Mouse (Mus musculus): ENCODE measurements around the gene Rhbdf2. TPM values are rescaled to one million over a fixed set of nuclear protein-coding genes. Genes with fewer than 3 reads are reported as not detected.
A peak's percentile ranks its signal among the peaks of the same experiment; 100 is the strongest.

Gene Rhbdf2
- total RNA-seq, 2 experiments from 2014 or later, result 1.9 to 2.0 TPM

DNA sequence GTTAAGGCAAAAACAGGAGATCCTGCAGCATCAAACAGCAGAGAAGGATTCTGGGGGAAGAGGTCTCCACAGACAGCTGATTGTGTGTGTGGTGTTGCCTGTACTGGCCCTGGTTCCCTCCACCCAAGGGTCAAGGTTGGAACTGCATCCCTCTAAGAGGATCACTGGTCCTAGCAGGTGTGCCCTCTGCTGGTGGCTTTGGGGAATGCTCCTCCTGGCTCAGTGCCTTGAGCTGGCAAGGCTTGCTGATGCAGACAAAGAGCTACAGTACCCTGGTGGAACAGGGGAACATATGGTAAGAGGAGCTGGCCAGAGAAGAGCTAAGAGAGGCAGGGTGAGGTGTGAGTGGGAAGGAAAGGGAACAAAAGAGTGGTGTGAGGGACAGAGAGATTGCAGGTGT, 34.4 kb downstream of the Rhbdf2 start:
- H3K27ac ChIP-seq, result no peak overlapping the region
- intact Hi-C loops (cut with DNase I), result no loop called here
- H3K4me3 ChIP-seq, result no peak overlapping the region
- DNase-seq (ENCODE audit: extremely low spot score in 1 of 2, low spot score in 2 of 2), result peak; percentile 86 to 98
- TF ChIP-seq CTCF (IDR thresholded peaks at IDR 0.05), result peak; percentile 99

DNA sequence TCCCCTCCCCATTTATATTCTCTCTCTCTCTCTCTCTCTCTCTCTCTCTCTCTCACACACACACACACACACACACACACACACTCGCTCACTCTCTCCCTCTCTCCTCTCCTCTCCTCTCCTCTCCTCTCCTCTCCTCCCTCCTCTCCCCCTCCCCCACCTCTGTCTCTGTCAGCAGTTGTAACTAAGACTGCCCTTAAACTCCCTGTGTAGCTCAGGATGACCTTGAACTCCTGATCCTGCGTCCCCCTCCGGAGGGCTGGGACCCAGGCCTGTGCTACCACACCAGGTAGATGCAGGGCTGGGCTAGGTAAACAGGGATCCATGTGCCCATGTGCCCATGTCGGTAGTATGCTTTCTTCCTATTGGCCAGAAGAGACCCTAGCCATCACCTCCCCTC, 35.2 kb downstream of the Rhbdf2 start:
- intact Hi-C loops (cut with DNase I), result no loop called here
- no peak overlapping the region for H3K4me3 ChIP-seq
- no peak for TF ChIP-seq CTCF (IDR thresholded peaks at IDR 0.05)
- H3K27ac ChIP-seq, result no peak overlapping the region
- DNase-seq (ENCODE audit: extremely low spot score in 1 of 2, low spot score in 2 of 2), result no peak

DNA sequence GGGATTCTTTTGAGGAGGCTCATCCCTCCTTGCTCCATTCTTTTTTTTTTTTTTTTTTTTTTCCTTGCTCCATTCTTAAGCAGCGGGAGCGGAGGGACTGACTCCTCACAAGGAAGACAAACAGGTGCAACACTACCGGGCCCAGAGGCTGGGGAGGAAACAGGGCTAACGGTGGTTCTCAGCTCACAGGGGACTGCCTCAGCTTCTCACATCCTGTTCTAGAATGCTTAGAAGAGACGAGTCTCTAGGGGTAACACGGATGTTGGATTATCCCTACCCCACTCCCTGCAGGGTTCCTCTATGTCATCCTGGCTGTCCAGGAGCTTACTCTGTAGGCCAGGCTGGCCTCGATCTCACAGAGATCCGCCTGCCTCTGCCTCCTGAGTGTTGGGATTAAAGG, 37.2 kb downstream of the Rhbdf2 start:
- no peak overlapping the region for H3K4me3 ChIP-seq

DNA sequence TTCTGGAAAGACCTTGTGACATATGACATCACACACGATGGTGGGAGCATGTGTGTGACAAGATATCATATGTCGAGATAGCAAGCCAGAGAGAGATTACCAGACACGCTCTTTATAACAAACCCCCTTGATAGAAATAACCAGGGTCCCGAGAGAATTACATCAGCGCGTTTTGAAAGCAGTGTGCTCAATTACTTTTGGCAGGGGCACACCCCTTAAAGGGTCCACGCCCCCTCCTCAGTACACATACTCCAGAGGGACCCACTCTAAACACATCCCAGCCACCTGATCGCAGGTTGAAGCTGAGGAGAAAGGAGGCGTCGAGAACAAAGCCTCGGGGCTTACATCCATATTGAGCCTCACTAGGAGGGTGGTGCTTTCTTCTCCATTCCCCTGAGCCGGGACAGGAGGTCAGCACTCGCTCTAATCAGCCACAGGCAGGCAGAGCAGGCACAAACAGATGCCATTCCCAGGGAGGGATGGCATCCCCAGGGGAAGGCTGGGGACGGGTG, 37.7 kb downstream of the Rhbdf2 start:
- H3K27ac ChIP-seq, result no peak overlapping the region
- no peak for DNase-seq (ENCODE audit: extremely low spot score in 1 of 2, low spot score in 2 of 2)
- no peak overlapping the region for H3K4me3 ChIP-seq
- TF ChIP-seq CTCF (IDR thresholded peaks at IDR 0.05), result no peak
- intact Hi-C loops (cut with DNase I), result loop anchor here (5.0 kb wide), 1 partner anchor 223 kb away; no protein-coding TSS in a partner anchor

More for the DNA sequence above, 37.2 kb downstream of the Rhbdf2 start:
- H3K27ac ChIP-seq, result no peak overlapping the region
- TF ChIP-seq CTCF (IDR thresholded peaks at IDR 0.05), result no peak
- intact Hi-C loops (cut with DNase I), result loop anchor here (5.0 kb wide), 1 partner anchor 223 kb away; no protein-coding TSS in a partner anchor
- DNase-seq (ENCODE audit: extremely low spot score in 1 of 2, low spot score in 2 of 2), result no peak

DNA sequence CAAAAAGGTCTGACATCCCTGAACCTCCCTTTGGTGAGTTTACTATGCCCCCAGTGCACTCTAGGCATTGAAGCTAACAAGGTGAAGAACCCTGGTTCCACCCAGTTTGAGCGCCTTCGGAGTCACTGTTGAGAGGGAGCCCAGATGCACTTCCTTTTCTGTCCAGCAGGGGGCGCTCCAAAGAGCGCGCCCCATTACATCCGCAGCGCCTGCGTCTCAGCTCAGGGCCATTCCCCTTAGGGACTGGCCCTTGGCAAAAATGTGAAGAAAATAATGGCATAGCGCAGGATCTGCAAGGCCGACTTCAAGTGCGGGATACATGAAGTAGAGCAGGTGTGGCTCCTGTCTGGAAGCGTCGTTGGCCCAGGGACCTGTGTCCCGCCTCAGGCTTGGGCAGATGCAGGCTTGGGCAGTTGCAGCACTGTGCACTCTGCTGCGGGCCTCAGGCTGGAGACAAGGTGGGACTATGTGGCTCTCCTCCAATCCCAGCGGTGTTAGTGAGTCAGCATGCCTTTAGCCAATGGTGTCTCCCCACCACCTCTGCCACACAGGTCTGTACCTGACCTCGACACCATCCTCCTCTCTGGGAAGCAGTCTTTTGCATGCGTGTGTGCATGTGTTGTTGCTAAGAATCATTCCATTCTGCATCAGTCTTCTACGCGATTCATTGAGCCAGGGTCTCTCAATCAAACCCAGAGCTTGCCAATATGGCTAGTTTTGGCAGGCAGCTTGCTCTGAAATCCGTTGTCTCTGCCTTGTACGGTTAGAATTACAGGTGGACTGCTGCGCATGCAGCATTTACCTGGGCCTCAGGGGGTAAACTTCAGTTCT, 39.8 kb downstream of the Rhbdf2 start:
- peak; percentile 68 to 72 for DNase-seq (ENCODE audit: extremely low spot score in 1 of 2, low spot score in 2 of 2)
- H3K4me3 ChIP-seq, result no peak overlapping the region
- no peak overlapping the region for H3K27ac ChIP-seq
- intact Hi-C loops (cut with DNase I), result loop anchor here (1.0 to 5.0 kb wide), 2 partner anchors 42 to 225 kb away; no protein-coding TSS in a partner anchor
- no peak; the same call in none of the 2 replicates for TF ChIP-seq CTCF (IDR thresholded peaks at IDR 0.05)

DNA sequence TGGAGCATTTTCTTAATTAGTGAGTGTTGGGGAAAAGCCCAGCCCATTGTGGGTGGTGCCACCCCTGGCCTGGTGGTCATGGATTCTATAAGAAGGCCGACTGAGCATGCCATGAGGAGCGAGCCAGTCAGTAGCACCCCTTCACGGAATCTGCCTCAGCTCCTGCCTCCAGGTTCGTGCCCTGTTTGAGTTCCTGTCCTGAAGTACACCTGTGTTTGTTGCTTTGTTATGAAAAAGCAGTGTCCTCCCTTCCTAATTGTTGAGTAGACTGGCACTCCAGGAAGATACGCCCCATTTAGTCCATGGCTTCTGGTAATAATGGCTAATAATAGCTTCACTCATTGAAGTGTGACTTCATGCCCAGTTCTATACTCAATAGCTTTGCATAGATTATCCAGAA, 40.5 kb downstream of the Rhbdf2 start, which contains the start of gene Aanat:
Aanat (plus strand) TSS at position 123 of the 400 bp plus-strand sequence.
- intact Hi-C loops (cut with DNase I), result loop anchor here (5.0 kb wide), 1 partner anchor 226 kb away; no protein-coding TSS in a partner anchor
- no peak for DNase-seq (ENCODE audit: extremely low spot score in 1 of 2, low spot score in 2 of 2)
- Histone ChIP-seq H3K27ac (no peak within 1 kb of the TSS), H3K4me3 (no peak within 1 kb of the TSS)
- no peak for TF ChIP-seq CTCF (IDR thresholded peaks at IDR 0.05)

DNA sequence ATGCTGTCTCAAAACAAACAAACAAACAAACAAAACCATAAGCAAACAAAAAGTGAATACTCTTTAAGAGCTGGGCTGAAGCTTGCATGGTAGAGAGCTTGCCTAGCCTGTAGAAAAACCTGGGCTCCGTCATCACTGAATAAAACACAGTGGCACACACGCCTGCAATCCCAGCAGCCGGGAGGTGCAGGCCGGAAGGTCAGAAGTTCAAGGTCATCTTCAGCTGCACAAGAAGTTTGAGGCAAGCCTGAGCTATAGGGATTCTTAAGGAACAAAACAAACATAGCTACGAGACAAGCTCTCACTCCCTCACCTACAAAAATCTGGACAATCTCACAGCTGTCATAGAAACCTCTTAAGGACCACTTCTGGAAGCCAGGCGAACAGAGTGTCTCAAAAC, 41.1 kb downstream of the Rhbdf2 start:
- H3K4me3 ChIP-seq, result no peak overlapping the region
- intact Hi-C loops (cut with DNase I), result loop anchor here (5.0 kb wide), 1 partner anchor 227 kb away; no protein-coding TSS in a partner anchor

DNA sequence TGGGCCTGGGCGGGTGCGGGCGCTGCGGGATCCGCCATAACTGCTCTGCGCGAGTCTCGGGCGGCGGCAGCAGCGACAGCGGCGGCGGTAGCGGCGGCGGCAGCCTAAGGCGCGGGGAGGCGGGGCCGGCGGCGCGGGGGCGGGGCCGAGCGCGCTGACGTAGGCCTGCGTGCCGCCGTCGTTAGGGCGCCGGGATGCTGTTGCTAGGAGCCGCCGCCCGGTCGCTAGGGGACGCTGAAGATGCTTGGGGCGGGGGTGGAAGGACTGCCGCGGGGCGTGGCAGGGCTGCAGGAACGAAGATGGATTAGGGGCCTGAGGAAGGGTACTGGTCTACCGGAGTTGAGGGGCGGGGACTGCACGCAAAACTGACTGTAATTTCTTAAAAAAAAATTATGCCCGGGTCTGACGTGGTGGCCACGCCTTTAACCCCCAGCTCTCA, 45.4 kb downstream of the Rhbdf2 start, which contains the start of gene Ube2o:
Ube2o (minus strand) TSS at position 72 of the 439 bp plus-strand sequence.
- H3K27ac ChIP-seq, result peak within 1 kb of the TSS; percentile 91
- peak; percentile 52 for TF ChIP-seq CTCF (IDR thresholded peaks at IDR 0.05)
- H3K4me3 ChIP-seq, result peak within 1 kb of the TSS; percentile 95
- peak; percentile 91 to 92 for DNase-seq (ENCODE audit: extremely low spot score in 1 of 2, low spot score in 2 of 2)
- intact Hi-C loops (cut with DNase I), result no loop called here

More for the DNA sequence above, 41.1 kb downstream of the Rhbdf2 start:
- no peak for TF ChIP-seq CTCF (IDR thresholded peaks at IDR 0.05)
- no peak overlapping the region for H3K27ac ChIP-seq
- DNase-seq (ENCODE audit: extremely low spot score in 1 of 2, low spot score in 2 of 2), result no peak

DNA sequence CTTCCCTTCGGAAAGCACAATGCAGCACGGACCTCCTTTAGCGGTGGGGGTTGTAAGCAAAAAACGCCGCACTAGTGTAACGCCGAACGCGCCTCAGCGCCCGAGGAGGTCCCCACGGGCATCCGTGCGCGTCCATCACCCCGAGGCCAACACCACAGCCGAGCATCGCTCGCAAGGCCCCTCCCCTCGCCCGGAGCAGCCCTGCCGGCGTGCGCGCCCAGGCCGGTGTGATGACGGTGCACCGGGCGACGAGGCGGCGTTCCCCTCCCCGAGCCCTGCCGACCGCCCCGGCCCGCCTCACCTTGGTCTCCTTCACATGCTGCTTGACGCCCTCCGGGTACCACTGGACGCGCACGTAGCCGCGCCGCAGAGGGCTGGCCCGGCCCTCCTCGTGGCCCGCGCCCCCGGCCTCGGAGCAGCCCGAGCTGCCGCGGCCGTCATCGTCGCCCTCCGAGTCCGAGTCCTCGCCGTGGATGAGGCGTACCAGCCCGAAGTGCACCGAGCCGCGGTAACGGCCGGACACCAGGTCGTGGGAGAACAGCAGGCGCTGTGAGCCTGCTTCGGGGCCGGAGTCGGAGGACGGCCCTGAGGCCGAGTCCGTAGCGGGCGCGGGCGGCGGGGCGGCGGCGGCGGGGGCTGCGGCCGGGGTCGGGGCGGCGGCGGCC, 46.0 kb downstream of the Rhbdf2 start:
- intact Hi-C loops (cut with DNase I), result no loop called here
- TF ChIP-seq CTCF (IDR thresholded peaks at IDR 0.05), result no peak

DNA sequence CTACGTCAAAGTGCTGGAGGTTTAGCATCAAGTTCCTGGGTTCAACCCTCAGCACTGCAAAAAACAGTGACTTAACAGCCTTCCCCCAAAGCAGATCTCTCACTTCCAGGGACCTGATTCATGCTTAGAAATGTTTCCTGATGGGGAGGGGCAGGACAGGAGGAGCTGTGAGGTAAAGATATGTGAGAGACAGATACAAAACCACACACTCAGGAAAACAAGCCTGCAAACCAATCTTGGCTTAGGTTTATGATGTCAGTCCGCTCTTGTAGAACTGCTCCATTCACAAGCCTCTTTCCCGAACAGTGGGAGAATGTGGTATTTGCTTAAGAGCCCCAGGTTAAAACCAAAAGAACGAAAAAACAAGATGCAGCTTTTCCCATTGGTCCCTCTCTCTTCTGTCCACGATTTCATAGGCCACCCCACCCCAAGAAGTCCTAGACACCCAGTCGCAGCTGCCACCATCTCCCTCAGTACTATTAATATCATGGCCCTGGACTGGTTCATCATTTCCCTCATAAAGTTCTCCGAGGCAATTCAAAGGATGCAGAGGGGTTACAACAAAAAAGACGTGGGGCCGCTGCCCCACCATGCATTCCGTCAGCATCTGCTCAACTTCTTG, 46.7 kb downstream of the Rhbdf2 start:
- Histone ChIP-seq H3K4me3 (peak overlapping the region; percentile 95), H3K27ac (peak overlapping the region; percentile 91)
- DNase-seq (ENCODE audit: extremely low spot score in 1 of 2, low spot score in 2 of 2), result no peak
- intact Hi-C loops (cut with DNase I), result no loop called here
- TF ChIP-seq CTCF (IDR thresholded peaks at IDR 0.05), result no peak

More for the DNA sequence above, 46.0 kb downstream of the Rhbdf2 start:
- Histone ChIP-seq H3K27ac (peak overlapping the region; percentile 91), H3K4me3 (peak overlapping the region; percentile 95)
- peak; percentile 56 to 63 for DNase-seq (ENCODE audit: extremely low spot score in 1 of 2, low spot score in 2 of 2)

DNA sequence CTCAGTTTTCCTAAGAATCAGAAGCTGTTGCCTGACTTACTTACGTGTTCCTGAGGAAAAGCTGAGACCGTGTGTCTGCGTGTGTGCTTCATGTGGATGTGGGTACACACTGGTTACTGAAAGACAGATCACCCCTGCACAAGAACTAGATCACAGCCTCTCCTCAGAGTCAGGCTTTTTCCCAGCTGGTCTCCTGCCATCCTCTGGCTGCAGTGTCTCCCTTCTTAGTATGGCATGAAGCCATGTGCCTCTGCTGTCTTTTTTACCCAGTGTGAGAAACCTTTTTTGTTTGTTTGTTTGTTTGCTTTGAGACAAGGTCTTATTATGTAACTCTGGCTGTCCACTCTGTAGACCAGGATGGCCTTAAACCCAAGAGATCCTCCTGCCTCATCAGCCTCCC, 47.5 kb downstream of the Rhbdf2 start:
- Histone ChIP-seq H3K4me3 (no peak overlapping the region), H3K27ac (no peak overlapping the region)
- no peak for DNase-seq (ENCODE audit: extremely low spot score in 1 of 2, low spot score in 2 of 2)
- intact Hi-C loops (cut with DNase I), result no loop called here
- no peak for TF ChIP-seq CTCF (IDR thresholded peaks at IDR 0.05)

Data from left cerebral cortex, adult 2 months (tissue).